Mouse (Mus musculus) stomach, postnatal 0 days (tissue): ENCODE measurements around the gene Spg20.

ENCODE experiments used
- CTCF ChIP-seq: IDR thresholded peaks from 2 replicates; pipeline ENCODE4 v1.5.1; 2016; ENCODE audit warnings: antibody characterized with exemption, low read depth, mild to moderate bottlenecking, moderate library complexity
- EP300 ChIP-seq: optimal IDR thresholded peaks from 2 replicates; pipeline ENCODE3; 2016; ENCODE audit warnings: antibody characterized with exemption

- TF ChIP-seq CTCF, result no peak
- no peak for TF ChIP-seq EP300
Observed at GRCm38 (mm10) chr3:55074576-55075293, 37.2 kb upstream of the Spg20 start.
